Mouse (Mus musculus): ENCODE measurements at regions not wholly inside any gene's neighbourhood (a gene's known extent, or its start where the extent isn't known, plus 50 kb on each side); places are given as distances from the start of the nearest gene placed in this dataset.
A peak's percentile ranks its signal among the peaks of the same experiment; 100 is the strongest.

DNA sequence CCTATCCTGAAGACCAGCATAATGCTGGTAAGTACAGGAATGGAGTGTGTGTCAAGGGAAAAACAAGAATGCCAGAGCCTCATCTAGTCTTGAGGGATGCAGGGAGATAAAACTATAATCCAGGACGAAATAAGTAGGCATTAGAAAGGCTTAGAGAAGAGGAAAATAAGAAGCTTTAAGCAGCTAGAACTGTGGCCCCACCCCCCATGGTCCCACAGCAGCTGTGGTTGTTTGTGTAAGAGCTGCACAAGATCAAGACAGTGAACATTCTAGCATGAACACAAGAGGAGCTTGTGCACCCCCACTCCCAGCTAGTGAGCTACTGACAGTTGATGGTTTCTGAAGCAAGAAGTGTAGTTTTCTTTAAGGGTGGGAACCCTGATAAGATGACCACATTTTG is 315.9 kb downstream of the Tmem135 start:
- no peak overlapping the region for H3K9ac ChIP-seq (ENCODE audit: low read depth, low read length)
- no peak overlapping the region for H3K4me3 ChIP-seq (ENCODE audit: low read length)
- H3K4me1 ChIP-seq (ENCODE audit: control insufficient read depth, insufficient read depth, low read length), result no peaks in the 10 kb centered on the region
- H3K9me3 ChIP-seq (ENCODE audit: control insufficient read depth, low read length), result no peaks in the 10 kb centered on the region
- no peak overlapping the region for H3K4me2 ChIP-seq (replicated peaks; ENCODE audit: low read depth, low read length)
- H3K36me3 ChIP-seq (ENCODE audit: control insufficient read depth, insufficient read depth, low read length), result no peaks in the 10 kb centered on the region
- no peak for ATAC-seq (ENCODE audit: low FRiP score, low TSS enrichment)
- no peak overlapping the region for H3K27ac ChIP-seq (ENCODE audit: low read depth, low read length)
- 78% methylated on average over 1 of the region's 1 CpGs for WGBS
- no peaks in the 10 kb centered on the region for H3K27me3 ChIP-seq (ENCODE audit: control insufficient read depth, insufficient read depth, low read length)

DNA sequence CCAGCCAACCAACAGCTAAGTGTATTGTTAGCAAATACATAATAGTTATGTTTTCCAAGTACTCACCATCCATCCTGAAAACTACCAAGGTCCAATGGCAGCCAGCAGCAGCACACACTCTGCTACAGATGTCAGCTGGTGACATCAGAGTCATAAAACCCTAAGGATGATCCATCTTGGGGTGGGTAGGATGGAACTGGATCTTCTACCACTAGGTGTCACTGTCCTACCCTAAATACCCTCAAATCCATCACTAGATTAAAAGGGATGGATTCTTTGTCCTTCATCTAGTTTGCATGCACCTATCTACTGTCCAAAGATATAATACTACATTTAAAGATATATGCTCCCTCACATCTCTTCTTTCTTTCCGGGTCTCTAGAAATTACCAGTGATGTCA is 317.7 kb downstream of the Tmem135 start:
- Histone ChIP-seq H3K27me3 (ENCODE audit: control insufficient read depth, insufficient read depth, low read length) (no peaks in the 10 kb centered on the region), H3K4me3 (ENCODE audit: low read length) (no peak overlapping the region), H3K4me1 (ENCODE audit: control insufficient read depth, insufficient read depth, low read length) (no peaks in the 10 kb centered on the region), H3K9ac (ENCODE audit: low read depth, low read length) (no peak overlapping the region), H3K27ac (ENCODE audit: low read depth, low read length) (no peak overlapping the region), H3K9me3 (ENCODE audit: control insufficient read depth, low read length) (no peaks in the 10 kb centered on the region), H3K36me3 (ENCODE audit: control insufficient read depth, insufficient read depth, low read length) (no peaks in the 10 kb centered on the region), H3K4me2 (replicated peaks; ENCODE audit: low read depth, low read length) (no peak overlapping the region)
- 74% methylated on average over 1 of the region's 1 CpGs for WGBS
- no peak for ATAC-seq (ENCODE audit: low FRiP score, low TSS enrichment)

- WGBS, result 76% methylated on average over 7 of the region's 7 CpGs
- H3K9me3 ChIP-seq (ENCODE audit: control insufficient read depth, low read length), result no peaks in the 10 kb centered on the region
These were observed 329.9 kb downstream of the Tmem135 start for GRCm38 (mm10) chr7:89073939-89074690.

GRCm38 (mm10) chr7:89070030-89070429 is 334.0 kb downstream of the Tmem135 start:
- H3K4me1 ChIP-seq (ENCODE audit: control insufficient read depth, insufficient read depth, low read length), result no peaks in the 10 kb centered on the region
- no peak overlapping the region for H3K9ac ChIP-seq (ENCODE audit: low read depth, low read length)
- no peak for ATAC-seq (ENCODE audit: low FRiP score, low TSS enrichment)
- H3K27ac ChIP-seq (ENCODE audit: low read depth, low read length), result no peak overlapping the region
- H3K4me3 ChIP-seq (ENCODE audit: low read length), result no peak overlapping the region
- no peaks in the 10 kb centered on the region for H3K36me3 ChIP-seq (ENCODE audit: control insufficient read depth, insufficient read depth, low read length)
- H3K4me2 ChIP-seq (replicated peaks; ENCODE audit: low read depth, low read length), result no peak overlapping the region
- H3K27me3 ChIP-seq (ENCODE audit: control insufficient read depth, insufficient read depth, low read length), result no peaks in the 10 kb centered on the region
- no peaks in the 10 kb centered on the region for H3K9me3 ChIP-seq (ENCODE audit: control insufficient read depth, low read length)

More at GRCm38 (mm10) chr7:89073939-89074690, 329.9 kb downstream of the Tmem135 start:
- Histone ChIP-seq H3K4me1 (ENCODE audit: control insufficient read depth, insufficient read depth, low read length) (no peaks in the 10 kb centered on the region), H3K27me3 (ENCODE audit: control insufficient read depth, insufficient read depth, low read length) (no peaks in the 10 kb centered on the region), H3K27ac (ENCODE audit: low read depth, low read length) (no peak overlapping the region), H3K36me3 (ENCODE audit: control insufficient read depth, insufficient read depth, low read length) (no peaks in the 10 kb centered on the region), H3K4me3 (ENCODE audit: low read length) (no peak overlapping the region), H3K9ac (ENCODE audit: low read depth, low read length) (no peak overlapping the region), H3K4me2 (replicated peaks; ENCODE audit: low read depth, low read length) (no peak overlapping the region)
- no peak for ATAC-seq (ENCODE audit: low FRiP score, low TSS enrichment)

GRCm38 (mm10) chr7:89064462-89064861 is 339.6 kb downstream of the Tmem135 start:
- no peak overlapping the region for H3K9ac ChIP-seq (ENCODE audit: low read depth, low read length)
- H3K27me3 ChIP-seq (ENCODE audit: control insufficient read depth, insufficient read depth, low read length), result no peaks in the 10 kb centered on the region
- peak; percentile 63; the same call in 1 of the 2 replicates for ATAC-seq (ENCODE audit: low FRiP score, low TSS enrichment)
- no peaks in the 10 kb centered on the region for H3K36me3 ChIP-seq (ENCODE audit: control insufficient read depth, insufficient read depth, low read length)
- H3K9me3 ChIP-seq (ENCODE audit: control insufficient read depth, low read length), result no peaks in the 10 kb centered on the region
- WGBS, result 46% methylated on average over 3 of the region's 3 CpGs
- H3K27ac ChIP-seq (ENCODE audit: low read depth, low read length), result no peak overlapping the region
- H3K4me1 ChIP-seq (ENCODE audit: control insufficient read depth, insufficient read depth, low read length), result 0 out of 2 replicates have a peak, but pooled peaks cover 6% of the 10 kb centered on the region
- no peak overlapping the region for H3K4me2 ChIP-seq (replicated peaks; ENCODE audit: low read depth, low read length)
- no peak overlapping the region for H3K4me3 ChIP-seq (ENCODE audit: low read length)

- no peak overlapping the region for H3K4me3 ChIP-seq (ENCODE audit: low read length)
- no peaks in the 10 kb centered on the region for H3K36me3 ChIP-seq (ENCODE audit: control insufficient read depth, insufficient read depth, low read length)
- 21% methylated on average over 10 of the region's 10 CpGs for WGBS
- no peak overlapping the region for H3K4me2 ChIP-seq (replicated peaks; ENCODE audit: low read depth, low read length)
- 0 out of 2 replicates have a peak, but pooled peaks cover 6% of the 10 kb centered on the region for H3K4me1 ChIP-seq (ENCODE audit: control insufficient read depth, insufficient read depth, low read length)
- no peaks in the 10 kb centered on the region for H3K9me3 ChIP-seq (ENCODE audit: control insufficient read depth, low read length)
- ATAC-seq (ENCODE audit: low FRiP score, low TSS enrichment), result peak; percentile 70; the same call in 1 of the 2 replicates
- H3K9ac ChIP-seq (ENCODE audit: low read depth, low read length), result no peak overlapping the region
- no peak overlapping the region for H3K27ac ChIP-seq (ENCODE audit: low read depth, low read length)
- H3K27me3 ChIP-seq (ENCODE audit: control insufficient read depth, insufficient read depth, low read length), result no peaks in the 10 kb centered on the region
These were observed 340.4 kb downstream of the Tmem135 start for GRCm38 (mm10) chr7:89063630-89064029.

DNA sequence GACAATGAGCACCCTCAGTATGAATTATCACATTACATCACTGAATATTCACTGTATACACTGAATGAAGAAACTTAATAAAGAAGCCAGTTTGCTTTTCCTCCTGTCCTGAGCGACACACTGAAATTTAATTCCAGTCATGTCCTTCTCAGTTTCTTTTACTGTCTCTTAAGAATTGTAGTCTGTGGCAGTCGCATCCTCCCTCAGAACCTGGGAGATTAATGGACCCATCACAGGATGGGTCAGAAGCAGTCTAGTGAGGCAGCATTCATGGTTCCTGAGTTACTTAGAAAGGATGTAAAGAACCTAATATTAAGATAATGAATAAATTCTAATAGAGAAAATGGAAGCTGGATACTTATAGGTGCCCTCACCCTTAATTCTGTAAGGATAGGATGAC is 349.5 kb downstream of the Tmem135 start:
- Histone ChIP-seq H3K4me3 (ENCODE audit: low read length) (no peak overlapping the region), H3K27ac (ENCODE audit: low read depth, low read length) (no peak overlapping the region), H3K36me3 (ENCODE audit: control insufficient read depth, insufficient read depth, low read length) (no peaks in the 10 kb centered on the region), H3K4me1 (ENCODE audit: control insufficient read depth, insufficient read depth, low read length) (no peaks in the 10 kb centered on the region), H3K27me3 (ENCODE audit: control insufficient read depth, insufficient read depth, low read length) (no peaks in the 10 kb centered on the region), H3K9me3 (ENCODE audit: control insufficient read depth, low read length) (no peaks in the 10 kb centered on the region), H3K4me2 (replicated peaks; ENCODE audit: low read depth, low read length) (no peak overlapping the region), H3K9ac (ENCODE audit: low read depth, low read length) (no peak overlapping the region)
- 39% methylated on average over 2 of the region's 2 CpGs for WGBS
- ATAC-seq (ENCODE audit: low FRiP score, low TSS enrichment), result peak; percentile 77

GRCm38 (mm10) chr7:89051240-89051639 is 352.8 kb downstream of the Tmem135 start:
- H3K36me3 ChIP-seq (ENCODE audit: control insufficient read depth, insufficient read depth, low read length), result no peaks in the 10 kb centered on the region
- WGBS, result 43% methylated on average over 5 of the region's 5 CpGs
- ATAC-seq (ENCODE audit: low FRiP score, low TSS enrichment), result 0 out of 2 replicates have a peak, but pooled peaks have one; percentile 29
- H3K4me3 ChIP-seq (ENCODE audit: low read length), result no peak overlapping the region
- no peaks in the 10 kb centered on the region for H3K9me3 ChIP-seq (ENCODE audit: control insufficient read depth, low read length)
- H3K27me3 ChIP-seq (ENCODE audit: control insufficient read depth, insufficient read depth, low read length), result no peaks in the 10 kb centered on the region
- no peak overlapping the region for H3K9ac ChIP-seq (ENCODE audit: low read depth, low read length)
- H3K4me2 ChIP-seq (replicated peaks; ENCODE audit: low read depth, low read length), result no peak overlapping the region
- no peak overlapping the region for H3K27ac ChIP-seq (ENCODE audit: low read depth, low read length)
- no peaks in the 10 kb centered on the region for H3K4me1 ChIP-seq (ENCODE audit: control insufficient read depth, insufficient read depth, low read length)

GRCm38 (mm10) chr7:89046405-89047217 is 357.4 kb downstream of the Tmem135 start:
- WGBS, result 56% methylated on average over 3 of the region's 3 CpGs

More at GRCm38 (mm10) chr7:89046405-89047217, 357.4 kb downstream of the Tmem135 start:
- Histone ChIP-seq H3K4me1 (ENCODE audit: control insufficient read depth, insufficient read depth, low read length) (no peaks in the 10 kb centered on the region), H3K9me3 (ENCODE audit: control insufficient read depth, low read length) (no peaks in the 10 kb centered on the region), H3K27ac (ENCODE audit: low read depth, low read length) (no peak overlapping the region), H3K4me3 (ENCODE audit: low read length) (no peak overlapping the region), H3K4me2 (replicated peaks; ENCODE audit: low read depth, low read length) (no peak overlapping the region), H3K9ac (ENCODE audit: low read depth, low read length) (no peak overlapping the region), H3K27me3 (ENCODE audit: control insufficient read depth, insufficient read depth, low read length) (no peaks in the 10 kb centered on the region), H3K36me3 (ENCODE audit: control insufficient read depth, insufficient read depth, low read length) (no peaks in the 10 kb centered on the region)
- no peak for ATAC-seq (ENCODE audit: low FRiP score, low TSS enrichment)

Measured in kidney, embryonic 14.5 days (tissue).